Mouse (Mus musculus): ENCODE measurements around the gene Gm21970.

DNA sequence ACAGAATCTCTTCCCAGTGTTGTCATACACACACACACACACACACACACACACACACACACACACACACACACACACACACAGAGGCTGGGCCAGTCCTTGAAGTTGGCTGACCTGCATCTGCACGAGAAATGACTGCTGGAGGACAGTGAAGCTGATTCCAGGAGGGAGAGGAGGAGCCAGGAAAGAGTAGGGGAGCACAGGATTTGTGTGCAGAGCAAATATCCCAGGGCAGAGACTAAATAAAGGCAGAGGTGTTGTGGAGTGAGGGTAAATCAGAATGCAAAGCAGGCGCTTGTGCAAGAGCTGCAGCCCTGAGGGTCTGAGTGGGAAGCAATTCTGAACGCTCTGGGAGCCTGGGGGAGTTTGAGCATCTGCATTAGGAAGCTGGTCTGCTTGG is 31.4 kb upstream of the Gm21970 start:
- no peak for TF ChIP-seq CTCF (IDR thresholded peaks at IDR 0.05; ENCODE audit: borderline replicate concordance, insufficient read depth, low read length)
- no peak for TF ChIP-seq POLR2A (IDR thresholded peaks at IDR 0.05; ENCODE audit: low read depth, low read length)
